Mouse (Mus musculus) E14TG2a.4 (cell line): ENCODE measurements around the gene Dedd.
A peak's percentile ranks its signal among the peaks of the same experiment; 100 is the strongest.

Experiments
- H3K27me3 ChIP-seq: 2 replicates; pipeline ENCODE4 v1.6.1; 2014; ENCODE audit warnings: low read length, control low read depth; ENCODE audit not compliant: insufficient read depth
- H3K36me3 ChIP-seq: 2 replicates; pipeline ENCODE4 v1.6.1; 2014; ENCODE audit warnings: low read length, control low read depth; ENCODE audit not compliant: insufficient read depth
- H3K4me1 ChIP-seq: replicated peaks from 2 replicates; pipeline ENCODE4 v1.6.1; 2014; ENCODE audit warnings: low read depth, low read length, control low read depth
- H3K4me3 ChIP-seq: replicated peaks from 2 replicates; pipeline ENCODE4 v1.5.1; 2014; ENCODE audit warnings: mild to moderate bottlenecking, low read length
- H3K9me3 ChIP-seq: 2 replicates; pipeline ENCODE4 v1.6.1; 2014; ENCODE audit warnings: low read length, control low read depth
- CTCF ChIP-seq: conservative IDR thresholded peaks from 2 replicates; pipeline ENCODE4 v1.5.1; 2014; ENCODE audit warnings: low read length
- NANOG ChIP-seq: IDR thresholded peaks from 2 replicates; pipeline ENCODE4 v1.6.1; 2014; ENCODE audit warnings: borderline replicate concordance, low read length, mixed read lengths
- POU5F1 ChIP-seq: IDR thresholded peaks from 2 replicates; pipeline ENCODE4 v1.6.1; 2014; ENCODE audit warnings: low read length, borderline replicate concordance

The Dedd gene

DNA sequence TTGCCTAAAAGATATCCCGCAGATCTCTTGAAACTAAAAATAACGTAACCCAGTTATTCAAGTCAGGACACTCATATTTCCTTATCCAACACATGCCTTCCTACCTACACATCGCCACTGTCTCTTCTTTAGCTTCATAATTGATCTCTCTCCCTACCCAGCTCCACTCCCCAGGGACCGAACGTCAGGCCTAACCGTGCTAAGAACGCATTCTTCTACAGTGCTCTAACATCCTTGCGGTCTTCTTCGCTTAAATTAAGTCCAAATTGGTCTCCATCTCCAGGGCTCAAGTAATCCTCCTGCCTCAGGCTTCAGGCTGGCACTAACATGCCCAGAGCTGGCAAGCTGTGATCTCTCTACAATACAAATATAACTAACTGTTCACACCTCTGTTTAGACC, 701 bp upstream of the Dedd start:
- H3K36me3 ChIP-seq, result peaks cover 34% of the 10 kb centered on the region
- no peaks in the 10 kb centered on the region for H3K27me3 ChIP-seq
- TF ChIP-seq NANOG (no peak), POU5F1 (no peak), CTCF (no peak)
- peak overlapping the region; percentile 87 for H3K4me3 ChIP-seq
- H3K4me1 ChIP-seq, result peaks cover 73% of the 10 kb centered on the region
- H3K9me3 ChIP-seq, result no peaks in the 10 kb centered on the region

DNA sequence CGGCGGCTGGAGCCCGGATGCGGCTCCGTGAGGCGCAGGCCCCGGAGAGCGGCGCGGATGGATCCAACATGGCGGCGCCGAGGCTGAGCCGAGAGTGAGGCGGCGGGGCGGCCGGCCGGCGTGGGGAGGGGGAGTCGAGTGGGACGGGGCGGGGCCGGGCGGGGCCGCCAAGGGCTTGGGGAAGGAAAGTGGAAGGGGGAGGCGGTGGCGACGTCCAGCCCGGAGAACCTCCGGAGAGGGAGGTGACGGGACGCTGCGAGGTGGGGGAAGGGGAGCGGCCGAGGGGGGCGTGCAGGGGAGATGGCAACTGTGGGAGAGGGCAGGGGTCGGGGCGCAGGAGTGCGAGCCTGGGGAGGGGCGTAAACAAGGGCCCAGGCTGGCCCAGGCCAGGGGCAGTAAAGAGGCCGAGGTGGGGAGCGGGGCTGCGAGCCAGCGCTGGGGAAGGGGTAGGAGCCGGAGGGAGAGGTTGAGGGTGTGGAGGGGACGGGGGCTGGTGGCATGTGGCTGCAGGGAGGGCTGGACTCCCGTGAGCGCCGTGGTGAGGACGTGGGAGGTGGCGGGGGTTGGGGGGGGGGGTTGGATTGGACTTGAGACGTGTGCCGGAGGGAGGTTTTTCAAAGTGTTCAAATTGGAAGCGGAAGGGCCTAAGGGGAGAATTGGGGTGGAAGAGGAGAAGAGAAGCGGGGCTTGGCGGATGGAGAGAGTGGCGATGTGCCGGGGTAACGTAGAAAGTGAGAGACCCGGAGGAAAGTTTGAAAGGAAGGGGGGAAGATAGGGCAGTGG, 679 bp downstream of the Dedd start:
- H3K36me3 ChIP-seq, result peaks cover 48% of the 10 kb centered on the region
- no peak for TF ChIP-seq NANOG
- no peak for TF ChIP-seq POU5F1
- no peak for TF ChIP-seq CTCF
- H3K9me3 ChIP-seq, result no peaks in the 10 kb centered on the region
- H3K27me3 ChIP-seq, result no peaks in the 10 kb centered on the region
- H3K4me1 ChIP-seq, result peaks cover 75% of the 10 kb centered on the region
- H3K4me3 ChIP-seq, result peak overlapping the region; percentile 87

GRCm38 (mm10) chr1:171330216-171330560, 1.2 kb downstream of the Dedd start:
- Histone ChIP-seq H3K4me1 (peaks cover 73% of the 10 kb centered on the region), H3K36me3 (peaks cover 47% of the 10 kb centered on the region), H3K9me3 (no peaks in the 10 kb centered on the region), H3K27me3 (no peaks in the 10 kb centered on the region), H3K4me3 (peak overlapping the region; percentile 87)
- no peak for TF ChIP-seq POU5F1
- no peak for TF ChIP-seq NANOG
- no peak for TF ChIP-seq CTCF

DNA sequence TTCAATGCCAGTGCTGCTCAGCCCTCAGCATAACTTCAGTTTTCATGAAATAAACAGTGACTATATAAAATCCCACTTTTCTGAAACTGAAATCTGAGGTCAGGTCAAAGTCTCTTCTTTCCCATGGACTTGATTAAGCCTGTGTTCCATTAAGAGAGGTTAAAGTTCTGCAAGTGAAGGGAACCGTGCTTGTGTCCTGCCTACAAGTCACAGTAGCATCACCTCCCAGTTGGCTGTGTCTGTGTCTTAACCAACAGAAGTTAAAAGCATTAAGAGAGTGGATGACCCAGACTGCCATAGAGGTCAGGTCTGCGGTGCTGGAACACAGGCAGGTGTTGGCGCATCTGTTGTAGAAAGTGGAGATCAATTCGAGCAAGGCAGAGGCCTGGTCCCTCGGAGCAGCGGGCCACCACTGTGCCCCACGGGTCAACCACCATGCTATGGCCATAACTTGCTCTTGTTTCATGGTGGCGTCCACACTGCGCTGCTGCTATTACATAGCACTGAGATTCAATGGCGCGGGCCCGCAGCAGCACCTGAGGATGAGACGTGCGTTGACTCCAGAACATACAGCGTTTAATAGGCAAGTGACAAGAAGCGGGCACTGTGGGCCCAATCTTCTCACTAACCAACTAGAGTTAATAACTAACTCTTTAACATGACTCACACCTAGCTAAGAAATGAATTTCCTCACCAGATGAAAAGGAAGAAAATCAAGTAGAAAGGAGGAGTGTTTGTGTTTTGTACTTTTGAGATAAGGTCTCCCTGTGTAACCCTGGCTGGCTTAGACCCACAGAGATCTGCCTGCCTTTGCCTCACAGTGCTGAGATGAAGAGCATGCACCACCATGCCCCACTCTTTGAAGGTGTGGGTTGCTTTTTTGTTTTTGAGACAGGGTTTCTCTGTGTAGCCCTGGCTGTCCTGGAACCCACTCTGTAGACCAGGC, 13.6 kb downstream of the Dedd start:
- Histone ChIP-seq H3K4me3 (no peak overlapping the region), H3K9me3 (no peaks in the 10 kb centered on the region), H3K36me3 (peaks cover 77% of the 10 kb centered on the region), H3K27me3 (no peaks in the 10 kb centered on the region), H3K4me1 (peaks cover 52% of the 10 kb centered on the region)
- TF ChIP-seq NANOG (no peak), CTCF (no peak)

- Histone ChIP-seq H3K36me3 (peaks cover 77% of the 10 kb centered on the region), H3K4me3 (peak overlapping the region; percentile 99), H3K27me3 (no peaks in the 10 kb centered on the region), H3K4me1 (peaks cover 55% of the 10 kb centered on the region), H3K9me3 (no peaks in the 10 kb centered on the region)
- no peak for TF ChIP-seq NANOG
- no peak for TF ChIP-seq CTCF
- TF ChIP-seq POU5F1, result no peak
Measured at GRCm38 (mm10) chr1:171343922-171344677, 15.2 kb downstream of the Dedd start.

DNA sequence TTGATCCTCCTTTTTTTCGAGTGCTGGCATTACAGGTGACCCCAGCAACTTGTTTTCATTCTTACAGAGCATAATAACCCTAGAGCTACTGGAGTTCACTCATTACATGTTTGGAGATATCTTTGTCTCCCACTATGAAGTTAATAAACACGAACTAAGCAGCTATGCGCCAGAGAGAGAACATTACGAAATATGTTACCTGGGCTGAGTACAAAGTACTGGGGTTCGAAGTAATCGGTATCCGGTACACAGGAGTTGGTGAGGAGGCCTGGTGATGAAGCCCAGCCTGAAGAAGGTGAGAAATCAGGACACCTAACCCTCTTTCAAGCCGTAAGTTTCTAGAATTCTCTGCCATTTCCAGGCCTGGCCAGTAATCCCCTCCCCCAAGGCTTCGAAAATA, 15.8 kb downstream of the Dedd start:
- TF ChIP-seq CTCF (no peak), NANOG (no peak), POU5F1 (no peak)
- Histone ChIP-seq H3K27me3 (no peaks in the 10 kb centered on the region), H3K9me3 (no peaks in the 10 kb centered on the region), H3K4me3 (peak overlapping the region; percentile 99), H3K4me1 (peaks cover 60% of the 10 kb centered on the region), H3K36me3 (peaks cover 73% of the 10 kb centered on the region)

GRCm38 (mm10) chr1:171345225-171346094, 16.5 kb downstream of the Dedd start, which contains the start of the genes Nit1 and Pfdn2:
Nit1 (minus strand) TSS chr1:171345646.
Pfdn2 (plus strand) TSS chr1:171345670.
- Histone ChIP-seq H3K4me1 (peaks cover 68% of the 10 kb centered on the region), H3K4me3 (peak within 1 kb of the TSS; percentile 99), H3K36me3 (peaks cover 66% of the 10 kb centered on the region), H3K27me3 (no peaks in the 10 kb centered on the region), H3K9me3 (no peaks in the 10 kb centered on the region)
- TF ChIP-seq POU5F1 (no peak), NANOG (no peak), CTCF (no peak)
